Mouse (Mus musculus) gastrocnemius, postnatal 36 days (tissue): ENCODE data around the gene Prss48. TPM values are rescaled to one million over a fixed set of nuclear protein-coding genes. Genes with fewer than 3 reads are reported as not detected.
"Not testable (repeated sequence)": the region's sequence is repeated elsewhere in the genome, so short reads cannot be mapped to it uniquely, and the experiment has no call there.

Experiments
- DNase-seq, 2 experiments: peaks; one replicate each; pipeline ENCODE4 v3.0.0; 2022
- intact Hi-C: fragments of 180-260 bp; cut with DNase I; formaldehyde crosslinking; loops from one replicate; pipeline ENCODE4 v1.15.1; 2025
- total RNA-seq, 2 experiments: library from RNA; stranded (reverse); gene quantifications; 2 replicates each; pipeline ENCODE4 v1.2.3; 2021

Prss48 gene
- total RNA-seq, 2 experiments from 2014 or later: not detected

DNA sequence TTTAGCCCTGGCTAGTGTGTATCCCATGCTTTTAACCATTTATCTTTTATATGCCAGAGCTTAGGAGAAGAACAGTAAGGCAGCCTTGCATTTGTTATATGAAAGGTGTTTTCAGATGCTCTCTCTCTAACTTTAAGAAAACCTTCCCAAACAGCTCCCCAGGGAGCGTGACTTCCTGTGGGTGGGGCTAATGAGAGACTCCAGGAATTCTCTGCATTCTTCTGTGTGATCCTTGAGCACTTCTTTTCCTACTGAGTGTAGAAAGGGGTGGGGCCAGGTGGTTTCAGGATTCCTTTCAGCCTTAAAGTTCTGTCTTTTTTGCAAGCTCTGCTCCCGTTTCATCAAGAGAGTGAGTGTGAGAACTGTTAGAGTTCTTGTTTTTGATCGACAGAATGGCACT lies 8.3 kb upstream of the Prss48 start:
- intact Hi-C loops: no loop called here

GRCm38 (mm10) chr3:86004751-86005150 lies 2.5 kb upstream of the Prss48 start:
- no peak for DNase-seq
- intact Hi-C loops: no loop called here

More for the DNA sequence above, 8.3 kb upstream of the Prss48 start:
- DNase-seq: no peak

DNA sequence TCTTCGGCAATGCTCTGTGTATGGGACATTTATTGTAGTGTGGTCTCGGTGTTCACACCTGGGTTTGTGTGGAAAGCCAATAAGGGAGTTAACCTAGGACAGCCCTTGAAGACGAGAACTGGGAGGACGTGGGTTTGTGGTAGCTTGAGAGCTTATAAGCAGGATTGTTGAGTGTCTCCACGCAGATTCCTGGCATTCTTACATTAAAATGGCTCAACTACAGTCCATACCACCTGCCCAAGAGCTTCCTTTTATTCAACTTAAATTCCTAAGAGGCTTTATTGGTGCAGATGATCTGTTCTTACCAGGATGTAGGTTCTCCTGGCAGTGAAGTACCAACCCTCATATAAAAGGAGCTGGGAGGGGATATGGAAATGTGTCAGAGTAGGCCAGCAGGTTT lies 649 bp upstream of the Prss48 start:
- DNase-seq: no peak
- intact Hi-C loops: no loop called here

DNA sequence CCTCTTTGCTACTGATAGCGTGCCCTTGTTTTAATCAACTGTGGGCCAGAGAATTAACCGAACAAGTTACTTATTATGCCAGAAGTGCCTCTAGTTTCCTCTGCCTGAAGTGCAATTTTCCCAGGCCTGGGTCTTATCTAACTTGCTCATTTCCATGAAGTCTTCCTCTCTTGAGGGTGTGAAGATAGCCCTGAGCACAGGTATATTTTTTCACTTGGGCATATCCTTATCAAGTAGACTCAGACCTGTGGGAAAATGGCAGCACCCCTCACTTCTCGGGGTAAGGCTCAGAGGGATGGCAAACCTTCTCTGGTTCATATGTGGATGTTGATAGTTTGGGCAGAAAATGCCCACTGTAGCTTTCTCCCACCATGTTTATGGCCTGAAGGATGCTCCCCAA lies 1.0 kb downstream of the Prss48 start:
- no peak for DNase-seq
- intact Hi-C loops: no loop called here

- no peak for DNase-seq
- intact Hi-C loops: no loop called here
These were observed 7.6 kb downstream of the Prss48 start for GRCm38 (mm10) chr3:85994645-85995044.

DNA sequence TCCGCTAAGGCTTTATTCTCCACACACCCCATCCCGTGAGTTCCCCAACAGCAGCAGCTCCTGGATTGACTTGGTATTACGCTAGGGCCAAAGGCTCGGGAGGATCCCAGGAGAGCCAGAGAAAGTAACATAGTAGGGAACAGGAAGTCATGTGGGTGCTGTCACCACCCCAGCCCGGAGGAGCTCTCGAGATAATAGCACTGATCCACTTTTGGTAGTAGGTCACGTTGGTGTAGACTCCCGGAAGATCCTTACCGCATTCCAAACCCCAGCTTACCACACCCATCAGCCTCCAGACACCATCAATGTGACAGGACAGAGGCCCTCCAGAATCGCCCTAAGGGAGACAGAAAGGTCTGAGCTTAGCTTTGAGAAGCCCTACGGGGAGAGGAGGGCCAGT lies 8.5 kb downstream of the Prss48 start:
- no peak for DNase-seq
- intact Hi-C loops: no loop called here

DNA sequence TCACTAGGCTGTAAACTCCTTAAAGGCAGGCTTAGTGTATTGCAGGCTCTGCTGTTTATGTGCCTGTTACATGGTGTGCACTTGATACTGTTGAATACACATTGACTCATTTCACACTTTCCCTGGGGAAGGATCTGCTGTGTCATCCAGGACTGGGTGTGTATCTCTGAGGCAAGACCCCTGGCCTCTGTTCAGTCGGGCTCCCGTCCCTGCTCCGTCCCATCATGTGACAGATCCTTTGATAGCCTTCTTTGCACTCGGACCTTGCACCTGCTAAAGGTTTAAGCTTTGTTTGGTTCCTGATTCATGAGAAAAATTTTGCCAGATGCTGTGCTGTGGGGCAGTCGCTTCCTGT lies 10.5 kb downstream of the Prss48 start:
- intact Hi-C loops: no loop called here
- DNase-seq: no peak

DNA sequence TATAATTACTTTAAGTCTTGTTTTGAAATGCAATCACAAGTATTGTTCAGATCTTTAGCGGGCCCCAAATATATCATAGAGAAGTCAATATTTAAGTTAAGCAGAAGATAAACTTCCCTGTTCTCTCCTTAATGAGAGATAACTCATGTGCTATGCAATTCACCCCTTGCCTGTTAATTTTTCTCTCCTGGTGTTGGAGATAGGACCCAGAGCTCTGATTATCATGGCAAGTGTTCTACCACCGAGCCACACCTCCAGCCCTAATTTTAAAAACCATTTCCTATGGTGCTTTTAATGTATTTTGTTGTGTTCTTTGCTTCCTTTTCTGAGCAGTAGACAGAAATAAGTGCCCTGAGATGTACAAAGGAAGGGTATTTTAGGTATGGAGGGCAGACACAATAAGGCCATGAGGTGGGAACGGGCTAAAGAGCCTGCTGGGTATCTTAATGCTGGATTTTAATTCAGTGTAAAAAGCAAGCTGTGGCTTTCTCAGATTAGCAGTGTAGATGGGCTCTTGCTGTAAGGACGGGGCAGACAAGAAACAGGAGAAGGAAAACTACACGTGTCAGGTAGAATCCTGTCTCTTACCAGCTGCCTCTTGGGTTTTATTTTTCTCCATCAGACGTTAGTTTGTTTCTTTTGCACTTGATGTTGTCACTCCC lies 11.0 kb downstream of the Prss48 start:
- no peak for DNase-seq
- intact Hi-C loops: no loop called here

GRCm38 (mm10) chr3:85987225-85987624 lies 15.1 kb downstream of the Prss48 start:
- DNase-seq: no peak
- intact Hi-C loops: no loop called here

DNA sequence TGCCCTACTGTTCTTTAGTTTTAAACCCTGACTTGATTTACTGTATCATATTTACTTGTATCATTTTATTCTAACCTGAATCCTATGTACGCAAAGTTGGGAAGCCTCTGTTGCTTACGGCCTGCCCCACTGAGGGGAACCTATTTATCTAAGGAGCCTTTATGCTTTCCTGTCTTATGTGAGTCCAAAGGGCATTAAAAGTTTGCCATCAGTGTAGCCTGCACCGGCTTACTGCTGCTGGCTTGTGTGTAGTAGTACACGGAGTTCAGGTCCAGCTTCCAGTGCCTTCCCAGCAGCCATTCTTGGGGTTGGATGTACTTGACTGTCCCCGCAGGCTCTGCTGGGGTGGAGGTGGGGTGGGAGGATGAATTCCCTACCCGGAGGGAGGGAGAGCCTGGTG lies 17.8 kb downstream of the Prss48 start:
- DNase-seq: no peak
- intact Hi-C loops: no loop called here

- DNase-seq, intact Hi-C loops: not testable (repeated sequence)
These were observed 20.5 kb downstream of the Prss48 start for GRCm38 (mm10) chr3:85981761-85982160.

GRCm38 (mm10) chr3:85980036-85980435 lies 22.3 kb downstream of the Prss48 start:
- intact Hi-C loops: no loop called here
- no peak for DNase-seq

GRCm38 (mm10) chr3:85974451-85974850 lies 27.8 kb downstream of the Prss48 start:
- intact Hi-C loops: no loop called here

GRCm38 (mm10) chr3:85973376-85974140 lies 28.7 kb downstream of the Prss48 start:
- intact Hi-C loops: no loop called here

More at GRCm38 (mm10) chr3:85974451-85974850, 27.8 kb downstream of the Prss48 start:
- no peak for DNase-seq

DNA sequence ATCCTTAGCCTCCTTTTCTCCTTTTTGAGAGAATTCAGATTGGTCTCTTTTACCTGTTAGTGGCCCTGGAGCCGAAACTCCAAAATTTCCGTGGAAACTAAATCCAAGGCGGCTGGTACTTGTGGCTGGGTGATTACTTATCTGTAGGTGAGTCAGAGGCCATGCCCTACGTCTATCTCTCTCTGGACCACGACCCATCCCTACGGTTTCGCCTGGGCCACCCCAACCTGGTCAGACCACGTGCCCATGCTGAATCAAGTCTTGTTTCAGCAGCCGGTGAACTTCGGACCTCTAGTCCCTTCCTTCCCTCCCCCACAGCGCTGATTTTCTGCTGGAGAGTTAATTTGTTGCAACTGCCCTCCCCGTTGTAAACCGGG lies 30.7 kb downstream of the Prss48 start:
- intact Hi-C loops: no loop called here
- no peak for DNase-seq

More at GRCm38 (mm10) chr3:85973376-85974140, 28.7 kb downstream of the Prss48 start:
- no peak for DNase-seq

- peak; percentile 64 to 74 for DNase-seq
- intact Hi-C loops: no loop called here
These were observed 31.3 kb downstream of the Prss48 start, which contains the start of gene Sh3d19 for GRCm38 (mm10) chr3:85970742-85971598. Gene Sh3d19, plus strand, starts transcription at chr3:85971109.

- intact Hi-C loops: loop anchor here (10.0 kb wide), 1 partner anchor 466 kb away; no protein-coding TSS in a partner anchor
- DNase-seq: no peak
These were observed 33.3 kb downstream of the Prss48 start for GRCm38 (mm10) chr3:85969040-85969439.

GRCm38 (mm10) chr3:85965479-85965878 lies 36.8 kb downstream of the Prss48 start:
- no peak for DNase-seq
- intact Hi-C loops: loop anchor here (10.0 kb wide), 1 partner anchor 469 kb away; no protein-coding TSS in a partner anchor

DNA sequence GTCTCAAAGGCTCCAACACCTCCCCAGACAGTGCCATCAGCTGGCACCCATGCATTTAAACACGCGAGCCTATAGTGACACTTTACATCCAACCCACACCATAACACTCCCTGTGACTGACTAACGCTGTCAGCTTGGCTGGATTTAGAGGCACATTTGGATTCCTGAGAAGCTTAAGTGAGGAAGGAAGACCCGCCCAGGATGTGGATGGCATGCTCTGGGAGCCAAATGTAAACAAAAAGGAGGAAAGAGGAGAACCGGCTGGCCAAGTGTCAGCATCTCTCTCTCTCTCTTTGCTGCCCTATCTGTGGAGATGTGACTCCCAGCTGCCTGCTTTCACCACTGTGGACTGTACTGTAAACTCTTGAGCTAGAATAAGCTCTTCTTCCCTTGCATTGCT lies 41.2 kb downstream of the Prss48 start:
- DNase-seq: no peak
- intact Hi-C loops: loop anchor here (10.0 kb wide), 1 partner anchor 474 kb away; no protein-coding TSS in a partner anchor

GRCm38 (mm10) chr3:85959669-85960068 lies 42.6 kb downstream of the Prss48 start:
- no peak for DNase-seq
- intact Hi-C loops: loop anchor here (10.0 kb wide), 1 partner anchor 475 kb away; no protein-coding TSS in a partner anchor

- intact Hi-C loops: no loop called here
- no peak for DNase-seq
These were observed 46.6 kb downstream of the Prss48 start for GRCm38 (mm10) chr3:85955704-85956103.
